Mouse (Mus musculus) 3134 (cell line): Measurements from ENCODE around the gene Gm49388.

ENCODE experiments used
- DNase-seq: peaks from one replicate; pipeline ENCODE4 v3.0.0-alpha.2; 2011; ENCODE audit warnings: low spot score; ENCODE audit not compliant: insufficient read length; ENCODE audit errors: extremely low read depth

Gm49388 gene

GRCm38 (mm10) chr7:127800435-127801009 is 15.1 kb downstream of the Gm49388 start, which contains the start of gene Hsd3b7:
TSS of gene Hsd3b7 (plus strand) at chr7:127800604.
- DNase-seq: peak; percentile 76

- peak; percentile 76 for DNase-seq
These were observed 15.7 kb downstream of the Gm49388 start for GRCm38 (mm10) chr7:127801010-127801621.

- DNase-seq: no peak
These were observed 16.9 kb downstream of the Gm49388 start for GRCm38 (mm10) chr7:127802313-127802712.

- DNase-seq: no peak
These were observed 23.4 kb downstream of the Gm49388 start for GRCm38 (mm10) chr7:127808821-127809220.

- no peak for DNase-seq
These were observed 24.4 kb downstream of the Gm49388 start for GRCm38 (mm10) chr7:127809846-127810245.

- no peak for DNase-seq
These were observed 25.2 kb downstream of the Gm49388 start for GRCm38 (mm10) chr7:127810650-127811049.

GRCm38 (mm10) chr7:127811240-127811639 is 25.8 kb downstream of the Gm49388 start:
- DNase-seq: no peak

- DNase-seq: no peak
These were observed 26.9 kb downstream of the Gm49388 start for GRCm38 (mm10) chr7:127812292-127812691.

- no peak for DNase-seq
These were observed 28.4 kb downstream of the Gm49388 start for GRCm38 (mm10) chr7:127813821-127814220.

- DNase-seq: no peak
These were observed 29.0 kb downstream of the Gm49388 start for GRCm38 (mm10) chr7:127814241-127814921.

GRCm38 (mm10) chr7:127815116-127815665 is 29.8 kb downstream of the Gm49388 start:
- DNase-seq: no peak

- DNase-seq: no peak
These were observed 30.8 kb downstream of the Gm49388 start for GRCm38 (mm10) chr7:127815954-127816821.

- DNase-seq: no peak
These were observed 31.6 kb downstream of the Gm49388 start for GRCm38 (mm10) chr7:127817053-127817452.

- no peak for DNase-seq
These were observed 32.4 kb downstream of the Gm49388 start for GRCm38 (mm10) chr7:127817776-127818175.

- no peak for DNase-seq
These were observed 35.6 kb downstream of the Gm49388 start for GRCm38 (mm10) chr7:127820836-127821509.

- DNase-seq: no peak
These were observed 37.1 kb downstream of the Gm49388 start for GRCm38 (mm10) chr7:127822494-127822893.

- no peak for DNase-seq
These were observed 38.1 kb downstream of the Gm49388 start for GRCm38 (mm10) chr7:127823236-127824171.

- no peak for DNase-seq
These were observed 38.9 kb downstream of the Gm49388 start, which contains the start of the genes Stx4a and Stx1b for GRCm38 (mm10) chr7:127824176-127824871. TSS of gene Stx4a (plus strand) at chr7:127824294. TSS of gene Stx1b (minus strand) at chr7:127824549.
